Mouse (Mus musculus) brain, embryonic 14.5 days (tissue): Measurements from ENCODE around the gene Hmga1.

Experiments
- CTCF ChIP-seq: fragments of 200-500 bp; IDR thresholded peaks from 2 replicates; pipeline ENCODE4 v1.5.1; 2012; ENCODE audit warnings: inconsistent platforms, mild to moderate bottlenecking, moderate library complexity, borderline replicate concordance; ENCODE audit not compliant: insufficient read depth, insufficient read length; ENCODE audit errors: extremely low read depth
- POLR2A ChIP-seq: fragments of 200-500 bp; IDR thresholded peaks from 2 replicates; pipeline ENCODE4 v1.6.1; 2012; ENCODE audit warnings: mild to moderate bottlenecking, inconsistent platforms, borderline replicate concordance; ENCODE audit not compliant: poor library complexity, insufficient read depth, insufficient read length, severe bottlenecking; ENCODE audit errors: extremely low read depth

DNA sequence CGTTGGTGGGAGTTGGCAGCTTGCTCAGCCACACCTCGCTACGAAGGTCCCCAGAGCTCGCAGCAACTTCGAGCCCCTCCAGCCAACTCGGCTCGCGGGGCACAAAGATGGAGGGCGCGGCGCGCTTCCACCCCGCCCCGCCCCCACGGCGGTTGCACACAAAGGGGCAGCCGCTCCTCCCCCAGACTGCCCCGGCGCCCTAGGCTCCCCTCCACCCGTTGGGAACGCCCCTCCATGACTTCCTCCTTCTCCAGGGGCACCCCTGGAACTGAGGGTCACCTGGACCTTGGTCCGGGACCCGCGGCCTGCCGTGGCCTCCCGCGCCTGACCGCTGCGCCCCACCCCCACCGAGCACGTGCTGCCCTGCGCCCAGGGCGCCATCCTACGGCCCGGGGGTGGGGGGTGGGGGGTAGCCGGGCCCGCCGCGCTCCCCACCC lies 1.2 kb upstream of the Hmga1 start:
- no peak for TF ChIP-seq CTCF
- no peak for TF ChIP-seq POLR2A
